Mouse (Mus musculus) liver, embryonic 14.5 days (tissue): Measurements from ENCODE around the gene Plekha5. TPM values are rescaled to one million over a fixed set of nuclear protein-coding genes. Genes with fewer than 3 reads are reported as not detected.
"Not testable (repeated sequence)": the region's sequence is repeated elsewhere in the genome, so short reads cannot be mapped to it uniquely, and the experiment has no call there.

ENCODE experiments used
- ATAC-seq: fragments of 200-750 bp; cut with Nextera tagmentation; 2 replicates; pipeline ENCODE4 v1.8.0; 2017; ENCODE audit warnings: moderate number of reproducible peaks, mild to moderate bottlenecking, moderate library complexity; ENCODE audit not compliant: insufficient read depth
- DNase-seq, 3 experiments: peaks; one replicate each; pipeline ENCODE4 v3.0.0-alpha.2; 2012 to 2013; ENCODE audit warnings: low read depth in 3 of 3, low spot score in 3 of 3
- H3K27ac ChIP-seq: fragments of 300-500 bp; sonication (generic); 2 replicates; pipeline ENCODE4 v1.5.1; 2014; ENCODE audit warnings: moderate library complexity, mild to moderate bottlenecking, control low read depth, inconsistent platforms
- H3K27me3 ChIP-seq: fragments of 300-500 bp; sonication (generic); 2 replicates; pipeline ENCODE4 v1.6.1; 2014; ENCODE audit warnings: mild to moderate bottlenecking, low read length, moderate library complexity; ENCODE audit not compliant: control insufficient read depth, insufficient read depth
- H3K36me3 ChIP-seq: fragments of 300-500 bp; sonication (generic); replicated peaks from 2 replicates; pipeline ENCODE4 v1.6.1; 2014; ENCODE audit warnings: low read depth; ENCODE audit not compliant: control insufficient read depth, insufficient read depth
- H3K4me1 ChIP-seq, 2 experiments: fragments of 200-500 bp in 1 of 2; fragments of 300-500 bp in 1 of 2; sonication (generic) in 1 of 2; replicated peaks; 2 replicates each; pipeline ENCODE4 v1.6.1; 2012 to 2014; ENCODE audit warnings: antibody characterized with exemption in 1 of 2, inconsistent platforms in 1 of 2, low read length in 1 of 2; ENCODE audit not compliant: control insufficient read depth in 2 of 2, insufficient read depth in 2 of 2
- H3K4me2 ChIP-seq: fragments of 300-500 bp; sonication (generic); 2 replicates; pipeline ENCODE4 v1.6.1; 2014; ENCODE audit warnings: low read depth, mild to moderate bottlenecking, control low read depth, moderate library complexity
- H3K4me3 ChIP-seq, 2 experiments: fragments of 200-500 bp in 1 of 2; fragments of 300-500 bp in 1 of 2; sonication (generic) in 1 of 2; 2 replicates each; pipeline ENCODE4 v1.5.1; 2012 to 2014; ENCODE audit warnings: low read depth in 2 of 2, low read length in 2 of 2, mild to moderate bottlenecking in 2 of 2, control low read depth in 1 of 2, inconsistent platforms in 1 of 2, moderate library complexity in 1 of 2; ENCODE audit not compliant: insufficient read depth in 1 of 2
- H3K9ac ChIP-seq: fragments of 300-500 bp; sonication (generic); replicated peaks from 2 replicates; pipeline ENCODE4 v1.6.1; 2014; ENCODE audit warnings: mild to moderate bottlenecking, control low read depth, moderate library complexity
- H3K9me3 ChIP-seq: fragments of 300-500 bp; sonication (generic); 2 replicates; pipeline ENCODE4 v1.6.1; 2016; ENCODE audit warnings: low read length, mixed read lengths; ENCODE audit not compliant: control insufficient read depth
- CTCF ChIP-seq: IDR thresholded peaks from 2 replicates; pipeline ENCODE4 v1.5.1; 2016; ENCODE audit warnings: antibody characterized with exemption, low read depth, control low read depth
- EP300 ChIP-seq: IDR thresholded peaks from 2 replicates; pipeline ENCODE4 v1.6.1; 2016; ENCODE audit warnings: antibody characterized with exemption, low read depth
- WGBS: fragments of 180-500 bp; shearing (Covaris S2); extraction: QIAGEN DNeasy Blood & Tissue Kit; methylation state at CpG from one replicate; pipeline ENCODE4 v1.1.7; 2014; ENCODE audit not compliant: insufficient replicate concordance; 5-methylcytosine and 5-hydroxymethylcytosine counted together
- polyA plus RNA-seq, 2 experiments: library from polyadenylated mRNA; depleted of rRNA in 1 of 2; stranded (reverse) in 1 of 2; unstranded in 1 of 2; fragments of >200 nt; fragmentation: Nextera tagmentation in 1 of 2; extraction: Ambion mirVana in 1 of 2; gene quantifications; 2 replicates each; pipeline versions ENCODE4 v1.2.1 to v1.2.3; 2012 to 2014

The Plekha5 gene
- polyA plus RNA-seq, 2 experiments, result 3.6 to 6.0 TPM

- ATAC-seq (no peak), DNase-seq (no peak)
- no peaks in the 10 kb centered on the region for H3K27me3 ChIP-seq
- H3K4me1 ChIP-seq, result no peaks in the 10 kb centered on the region
- TF ChIP-seq CTCF (no peak), EP300 (no peak)
- no peaks in the 10 kb centered on the region for H3K36me3 ChIP-seq
- no peak overlapping the region for H3K4me3 ChIP-seq
- no peak overlapping the region for H3K9ac ChIP-seq
- no peak overlapping the region for H3K27ac ChIP-seq
- no peaks in the 10 kb centered on the region for H3K9me3 ChIP-seq
- H3K4me2 ChIP-seq, result no peak overlapping the region
- WGBS, result 45% methylated on average over 8 of the region's 8 CpGs
Measured at GRCm38 (mm10) chr6:140603228-140603944, 179.5 kb downstream of the Plekha5 start.

- 0 out of 2 replicates have a peak, but pooled peaks have one; percentile 1 for TF ChIP-seq CTCF
- DNase-seq, H3K9me3 ChIP-seq, ATAC-seq, H3K4me1 ChIP-seq, H3K9ac ChIP-seq, H3K4me2 ChIP-seq, H3K36me3 ChIP-seq, H3K27ac ChIP-seq, H3K4me3 ChIP-seq, H3K27me3 ChIP-seq: not testable (repeated sequence)
- WGBS, result 71% methylated on average over 5 of the region's 5 CpGs
Measured at GRCm38 (mm10) chr6:140605173-140605572, 181.3 kb downstream of the Plekha5 start.

- ATAC-seq (no peak), DNase-seq (no peak)
- no peak overlapping the region for H3K4me3 ChIP-seq
- H3K9me3 ChIP-seq, result no peaks in the 10 kb centered on the region
- TF ChIP-seq EP300, result no peak
- no peak for TF ChIP-seq CTCF
- H3K36me3 ChIP-seq, result no peaks in the 10 kb centered on the region
- H3K27ac ChIP-seq, result no peak overlapping the region
- H3K9ac ChIP-seq, result no peak overlapping the region
- no peaks in the 10 kb centered on the region for H3K4me1 ChIP-seq
- no peak overlapping the region for H3K4me2 ChIP-seq
- no peaks in the 10 kb centered on the region for H3K27me3 ChIP-seq
- 57% methylated on average over 3 of the region's 3 CpGs for WGBS
Measured at GRCm38 (mm10) chr6:140605732-140606131, 181.9 kb downstream of the Plekha5 start.

- no peaks in the 10 kb centered on the region for H3K36me3 ChIP-seq
- DNase-seq (no peak), ATAC-seq (no peak)
- H3K9me3 ChIP-seq, result no peaks in the 10 kb centered on the region
- H3K27me3 ChIP-seq, result no peaks in the 10 kb centered on the region
- H3K4me1 ChIP-seq, result no peaks in the 10 kb centered on the region
- H3K4me3 ChIP-seq, result no peak overlapping the region
- H3K9ac ChIP-seq, result no peak overlapping the region
- no peak overlapping the region for H3K27ac ChIP-seq
- WGBS, result 64% methylated on average over 10 of the region's 10 CpGs
- no peak overlapping the region for H3K4me2 ChIP-seq
- TF ChIP-seq CTCF, result no peak
- no peak for TF ChIP-seq EP300
Measured at GRCm38 (mm10) chr6:140606534-140606933, 182.7 kb downstream of the Plekha5 start.

- H3K9me3 ChIP-seq, result no peaks in the 10 kb centered on the region
- no peak overlapping the region for H3K9ac ChIP-seq
- H3K4me3 ChIP-seq, result no peak overlapping the region
- WGBS, result 68% methylated on average over 6 of the region's 6 CpGs
- H3K4me2 ChIP-seq, result no peak overlapping the region
- TF ChIP-seq EP300 (no peak), CTCF (no peak)
- H3K27me3 ChIP-seq, result no peaks in the 10 kb centered on the region
- no peaks in the 10 kb centered on the region for H3K36me3 ChIP-seq
- no peak for ATAC-seq
- no peak overlapping the region for H3K27ac ChIP-seq
- no peak for DNase-seq
- no peaks in the 10 kb centered on the region for H3K4me1 ChIP-seq
Measured at GRCm38 (mm10) chr6:140608666-140609065, 184.8 kb downstream of the Plekha5 start.
